In genomic region chr19:23967156-23967555, GRCm38 (mm10) we compare ENCODE assay signal across 9 mouse cellular contexts.
DNase-seq lines count a peak whose midpoint lies in the region; ATAC-seq and TF ChIP-seq lines count a peak whose summit lies in the region.
"Had no signal": no experiment of that assay in that cellular context is flagged by ENCODE, and none has a peak within 500 bp of the region (broad histone marks: within the 10 kb centered on the region; RNA-seq: fewer than 3 reads in every experiment).

No protein-coding gene starts in this region.

- no peak overlapping the region for H3K4me3 ChIP-seq in hindbrain, postnatal 0 days (ENCODE audit: low read length)
- no peak overlapping the region for H3K4me3 ChIP-seq in hindbrain, embryonic 16.5 days (ENCODE audit: low read length)

- H3K4me2 ChIP-seq in hindbrain, postnatal 0 days (ENCODE audit: low read depth, low read length), result no peak overlapping the region
- no peak overlapping the region for H3K4me2 ChIP-seq in hindbrain, embryonic 16.5 days (ENCODE audit: low read length)

- no peak for ATAC-seq in hindbrain, postnatal 0 days
- ATAC-seq in hindbrain, embryonic 16.5 days, result no peak

- H3K27me3 ChIP-seq in hindbrain, postnatal 0 days (ENCODE audit: insufficient read depth, low read length), result no peaks in the 10 kb centered on the region
- no peaks in the 10 kb centered on the region for H3K27me3 ChIP-seq in hindbrain, embryonic 16.5 days (replicated peaks; ENCODE audit: control insufficient read depth, insufficient read depth, low read length)
- H3K27me3 ChIP-seq: CH12.LX had no signal

- no peaks in the 10 kb centered on the region for H3K9me3 ChIP-seq in hindbrain, postnatal 0 days (ENCODE audit: low read length)
- H3K9me3 ChIP-seq in hindbrain, embryonic 16.5 days (ENCODE audit: control insufficient read depth, low read length), result peaks cover 3% of the 10 kb centered on the region; the same call in 1 of the 2 replicates

- TF ChIP-seq CTCF in hindbrain, postnatal 0 days (IDR thresholded peaks at IDR 0.05; ENCODE audit: low read depth), result no peak

- H3K27ac ChIP-seq in hindbrain, postnatal 0 days, result peak overlapping the region; percentile 26; the same call in 1 of the 2 replicates
- no peak overlapping the region for H3K27ac ChIP-seq in hindbrain, embryonic 16.5 days (ENCODE audit: low read depth, low read length)

- H3K9ac ChIP-seq in hindbrain, postnatal 0 days (replicated peaks; ENCODE audit: low read length), result no peak overlapping the region
- no peak overlapping the region; the same call in 1 of the 2 replicates for H3K9ac ChIP-seq in hindbrain, embryonic 16.5 days (ENCODE audit: low read depth, low read length)

- no peaks in the 10 kb centered on the region; the same call in 1 of the 2 replicates for H3K4me1 ChIP-seq in hindbrain, postnatal 0 days (ENCODE audit: insufficient read depth, low read length)
- H3K4me1 ChIP-seq in hindbrain, embryonic 16.5 days (ENCODE audit: control insufficient read depth, insufficient read depth, low read depth, low read length), result no peaks in the 10 kb centered on the region

- no peaks in the 10 kb centered on the region for H3K36me3 ChIP-seq in hindbrain, postnatal 0 days (ENCODE audit: insufficient read depth, low read length)
- H3K36me3 ChIP-seq in hindbrain, embryonic 16.5 days (ENCODE audit: control insufficient read depth, insufficient read depth, low read length), result no peaks in the 10 kb centered on the region

- 50% methylated on average over 2 of the region's 2 CpGs for WGBS in hindbrain, postnatal 0 days
- WGBS in hindbrain, embryonic 16.5 days, result 53% methylated on average over 2 of the region's 2 CpGs

- peak; percentile 35 for DNase-seq in hindbrain, postnatal 0 days (ENCODE audit: low spot score)
- peak; percentile 60 for DNase-seq in adrenal gland, postnatal 10 days
- peak; percentile 71 for DNase-seq in gastrocnemius, postnatal 14 days
- DNase-seq in left cerebral cortex, postnatal 14 days (ENCODE audit: low spot score in 2 of 2), result peak; percentile 57 to 70
- DNase-seq in telencephalon, adult 2 months (ENCODE audit: low read depth, low spot score), result peak; percentile 79
- no peak for DNase-seq in spleen, postnatal 10 days (ENCODE audit: low spot score in 2 of 2)
- DNase-seq in embryo, embryonic 11 days, result no peak

- intact Hi-C loops in gastrocnemius, postnatal 14 days (cut with DNase I; ENCODE audit: low total_unique reads), result no loop called here
- intact Hi-C loops in left cerebral cortex, postnatal 14 days (cut with DNase I), result no loop called here

Comparison
In these comparisons a context has a peak if more than half of its experiments do, and no peak if none do; other contexts are left out.
1. DNase-seq: peak in hindbrain, postnatal 0 days (single experiment), adrenal gland, postnatal 10 days (single experiment), gastrocnemius, postnatal 14 days (single experiment), left cerebral cortex, postnatal 14 days (2 of 2) and telencephalon, adult 2 months (single experiment); none in spleen, postnatal 10 days (0 of 2) and embryo, embryonic 11 days (single experiment).